Mouse (Mus musculus): ENCODE results near the gene Zswim7. TPM values are rescaled to one million over a fixed set of nuclear protein-coding genes. Genes with fewer than 3 reads are reported as not detected.

The Zswim7 gene
- total RNA-seq (2023): 1 to 10 TPM; 2.2 to 3.0 TPM

GRCm38 (mm10) chr11:62280675-62281600 is at the start of gene Zswim7, which contains the start of gene Ttc19:
Gene Zswim7, minus strand, starts transcription at chr11:62281375.
Gene Ttc19, plus strand, starts transcription at chr11:62281473.

GRCm38 (mm10) chr11:62248401-62249244 is 32.6 kb downstream of the Zswim7 start, which contains the start of gene Adora2b:
Gene Adora2b, plus strand, starts transcription at chr11:62248984.

Other genes starting within 250 kb of the Zswim7 start
- 1 to 10 TPM; 7.4 to 8.1 TPM for gene Adora2b, start 32.4 kb downstream of the Zswim7 start, total RNA-seq (2023)
- 1 to 10 TPM; 5.3 to 6.8 TPM for gene Ttc19, start 98 bp upstream of the Zswim7 start, total RNA-seq (2023)
- gene Pigl, start 177.1 kb upstream of the Zswim7 start, total RNA-seq (2023): 10 to 100 TPM; 10.8 to 11.9 TPM
- gene Ncor1, start 177.2 kb upstream of the Zswim7 start, total RNA-seq (2023): 100 to 1,000 TPM; 350 to 402 TPM

All from neutrophil, adult 83 days (primary cell).